Mouse (Mus musculus) cortical plate, adult 2 months (tissue): ENCODE results near the gene Klhl35.

ENCODE experiments used
- CTCF ChIP-seq: fragments of 200-500 bp; IDR thresholded peaks from 2 replicates; pipeline ENCODE4 v1.5.1; 2011; ENCODE audit warnings: mild to moderate bottlenecking, control low read depth, low read length; ENCODE audit not compliant: insufficient read depth; ENCODE audit errors: extremely low read depth
- POLR2A ChIP-seq: fragments of 200-500 bp; IDR thresholded peaks from 2 replicates; pipeline ENCODE4 v1.6.1; 2011; ENCODE audit warnings: mild to moderate bottlenecking, low read length, control low read depth; ENCODE audit not compliant: insufficient read depth; ENCODE audit errors: extremely low read depth

- no peak for TF ChIP-seq CTCF
- TF ChIP-seq POLR2A, result no peak
These were observed 41.2 kb upstream of the Klhl35 start for GRCm38 (mm10) chr7:99424538-99425155.
